Mouse (Mus musculus): ENCODE data around the gene Man1c1. TPM values are rescaled to one million over a fixed set of nuclear protein-coding genes. Genes with fewer than 3 reads are reported as not detected.
A peak's percentile ranks its signal among the peaks of the same experiment; 100 is the strongest.

The Man1c1 gene
- polyA plus RNA-seq, 1 experiment from 2014 or later: 1.9 TPM

DNA sequence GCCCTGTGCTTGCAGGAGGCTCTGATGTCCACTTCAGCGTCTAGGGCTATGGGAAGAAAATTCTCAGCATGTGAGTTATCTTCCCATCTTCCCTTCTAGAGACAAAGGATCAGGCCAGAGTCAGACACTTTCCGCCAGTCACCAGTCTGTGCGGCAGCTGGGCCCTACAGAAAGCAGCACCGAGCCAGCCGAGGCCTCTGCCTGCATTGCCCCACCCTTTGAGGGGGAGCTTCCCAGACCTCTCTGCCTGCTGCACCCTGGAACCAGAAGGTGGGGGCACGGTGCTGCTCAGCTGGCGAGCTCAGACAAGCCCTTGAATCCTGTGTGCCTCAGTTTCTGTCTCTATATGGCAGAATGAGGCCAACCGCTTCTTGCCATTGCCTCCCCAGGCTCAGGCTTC is 122.7 kb downstream of the Man1c1 start:
- Histone ChIP-seq H3K9me3 (replicated peaks; ENCODE audit: control insufficient read depth, low read length) (no peaks in the 10 kb centered on the region), H3K27ac (replicated peaks; ENCODE audit: low read depth, low read length) (no peak overlapping the region), H3K4me2 (ENCODE audit: low read depth, low read length) (no peak overlapping the region), H3K4me3 (ENCODE audit: low read depth, low read length) (no peak overlapping the region), H3K36me3 (replicated peaks; ENCODE audit: control insufficient read depth, insufficient read depth, low read depth, low read length) (no peaks in the 10 kb centered on the region), H3K9ac (replicated peaks; ENCODE audit: low read length) (0 out of 2 replicates have a peak overlapping the region, but pooled peaks have one; percentile 1), H3K4me1 (ENCODE audit: control insufficient read depth, insufficient read depth, low read length) (peaks cover 4% of the 10 kb centered on the region; the same call in 1 of the 2 replicates), H3K27me3 (ENCODE audit: control insufficient read depth, insufficient read depth, low read length) (no peaks in the 10 kb centered on the region)
- WGBS: 61% methylated on average over 8 of the region's 8 CpGs
- no peak for DNase-seq (ENCODE audit: low spot score)
- no peak for ATAC-seq (replicated peaks; ENCODE audit: insufficient number of reproducible peaks, low FRiP score, low TSS enrichment, low read depth)

DNA sequence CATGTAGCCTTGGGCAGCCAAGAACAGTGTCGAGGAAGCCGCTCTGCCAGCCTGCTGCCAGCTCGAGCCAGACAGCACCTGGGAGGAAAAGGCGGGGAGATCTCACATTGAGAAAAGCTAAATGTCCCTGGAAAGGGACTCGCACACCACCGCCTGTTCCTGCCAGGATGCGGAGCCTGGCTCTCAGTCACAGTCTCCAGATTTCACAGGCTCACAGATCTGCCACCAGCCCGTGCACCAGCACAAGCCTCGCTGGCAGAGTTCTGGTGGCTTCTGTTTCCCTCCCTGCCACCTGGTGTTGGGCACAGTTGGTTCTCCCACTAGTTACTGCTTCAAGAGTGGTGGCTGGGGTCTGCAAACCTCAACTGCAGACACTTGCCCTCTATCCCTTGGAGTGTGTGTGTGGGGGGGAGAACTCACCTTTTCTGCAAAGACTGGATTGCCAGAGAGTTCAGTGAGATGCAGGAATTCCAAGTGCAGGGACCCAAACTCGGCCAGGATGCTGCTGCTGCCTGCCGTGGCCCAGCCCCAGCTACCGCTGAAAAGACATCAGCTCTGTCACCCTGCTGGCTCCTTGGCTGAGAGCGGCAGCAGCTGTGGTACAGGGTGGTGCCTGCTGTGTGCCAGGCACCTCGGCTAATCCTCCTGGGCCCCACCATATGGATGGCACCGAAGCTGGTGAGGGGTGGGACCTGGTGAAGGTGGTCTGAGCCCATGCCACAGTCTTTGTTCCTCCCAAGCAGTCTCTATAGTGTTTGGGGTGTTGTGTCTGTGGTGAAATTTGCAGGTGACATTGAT is 123.5 kb downstream of the Man1c1 start:
- 73% methylated on average over 15 of the region's 15 CpGs for WGBS
- no peak overlapping the region for H3K4me3 ChIP-seq (ENCODE audit: low read depth, low read length)

DNA sequence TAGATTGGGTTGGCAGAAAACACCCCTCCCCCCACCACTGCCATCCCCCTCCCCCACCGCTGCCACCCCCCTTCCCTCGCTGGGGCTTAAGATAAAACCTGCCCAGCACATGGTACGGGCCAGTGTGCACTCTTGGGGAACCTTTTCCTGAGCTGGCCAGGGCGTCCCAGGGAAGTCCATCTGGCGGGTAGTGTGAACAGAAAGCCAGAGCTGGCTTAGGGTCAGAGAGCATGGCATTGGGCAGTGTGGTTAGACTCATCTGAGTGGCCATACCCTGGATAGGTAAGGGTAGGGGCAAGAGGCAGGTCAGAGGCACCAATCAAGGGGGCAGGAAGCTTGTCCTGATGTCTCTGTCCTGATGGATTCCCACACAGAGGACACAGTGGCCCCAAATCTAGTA is 124.5 kb downstream of the Man1c1 start:
- Histone ChIP-seq H3K4me3 (ENCODE audit: low read depth, low read length) (no peak overlapping the region), H3K27ac (replicated peaks; ENCODE audit: low read depth, low read length) (no peak overlapping the region), H3K4me2 (ENCODE audit: low read depth, low read length) (no peak overlapping the region), H3K27me3 (ENCODE audit: control insufficient read depth, insufficient read depth, low read length) (no peaks in the 10 kb centered on the region), H3K9ac (replicated peaks; ENCODE audit: low read length) (no peak overlapping the region), H3K36me3 (replicated peaks; ENCODE audit: control insufficient read depth, insufficient read depth, low read depth, low read length) (no peaks in the 10 kb centered on the region), H3K9me3 (replicated peaks; ENCODE audit: control insufficient read depth, low read length) (no peaks in the 10 kb centered on the region), H3K4me1 (ENCODE audit: control insufficient read depth, insufficient read depth, low read length) (peaks cover 4% of the 10 kb centered on the region; the same call in 1 of the 2 replicates)
- DNase-seq (ENCODE audit: low spot score) (no peak), ATAC-seq (replicated peaks; ENCODE audit: insufficient number of reproducible peaks, low FRiP score, low TSS enrichment, low read depth) (no peak)
- WGBS: 21% methylated on average over 5 of the region's 5 CpGs

More for the DNA sequence above, 123.5 kb downstream of the Man1c1 start:
- Histone ChIP-seq H3K27me3 (ENCODE audit: control insufficient read depth, insufficient read depth, low read length) (no peaks in the 10 kb centered on the region), H3K9ac (replicated peaks; ENCODE audit: low read length) (no peak overlapping the region), H3K27ac (replicated peaks; ENCODE audit: low read depth, low read length) (no peak overlapping the region), H3K36me3 (replicated peaks; ENCODE audit: control insufficient read depth, insufficient read depth, low read depth, low read length) (no peaks in the 10 kb centered on the region), H3K9me3 (replicated peaks; ENCODE audit: control insufficient read depth, low read length) (no peaks in the 10 kb centered on the region), H3K4me1 (ENCODE audit: control insufficient read depth, insufficient read depth, low read length) (peaks cover 4% of the 10 kb centered on the region; the same call in 1 of the 2 replicates), H3K4me2 (ENCODE audit: low read depth, low read length) (no peak overlapping the region)
- ATAC-seq (replicated peaks; ENCODE audit: insufficient number of reproducible peaks, low FRiP score, low TSS enrichment, low read depth): no peak
- no peak for DNase-seq (ENCODE audit: low spot score)

DNA sequence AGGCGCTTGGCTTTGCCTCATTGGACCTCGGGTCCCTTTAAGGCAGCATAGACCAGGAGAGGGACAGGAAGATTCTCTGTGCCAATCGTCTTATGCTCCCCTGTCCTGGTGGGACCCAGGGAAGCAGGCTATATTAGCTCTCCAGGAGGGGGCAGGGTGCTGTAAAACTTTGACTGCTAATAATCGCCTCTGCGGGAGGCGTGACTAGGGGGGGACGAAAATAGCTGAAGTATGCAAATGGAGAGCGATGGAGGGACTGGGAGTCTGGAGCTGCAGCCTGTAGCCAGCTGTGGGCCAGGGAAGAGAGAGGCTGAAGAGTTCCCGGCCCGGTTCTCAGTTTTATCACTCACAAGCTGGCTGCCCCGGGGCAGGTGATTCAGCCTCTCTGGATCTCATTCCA is 124.9 kb downstream of the Man1c1 start:
- DNase-seq (ENCODE audit: low spot score) (peak; percentile 27), ATAC-seq (replicated peaks; ENCODE audit: insufficient number of reproducible peaks, low FRiP score, low TSS enrichment, low read depth) (no peak)
- 18% methylated on average over 11 of the region's 11 CpGs for WGBS
- no peaks in the 10 kb centered on the region for H3K36me3 ChIP-seq (replicated peaks; ENCODE audit: control insufficient read depth, insufficient read depth, low read depth, low read length)
- no peaks in the 10 kb centered on the region for H3K27me3 ChIP-seq (ENCODE audit: control insufficient read depth, insufficient read depth, low read length)
- H3K27ac ChIP-seq (replicated peaks; ENCODE audit: low read depth, low read length): no peak overlapping the region
- no peak overlapping the region for H3K9ac ChIP-seq (replicated peaks; ENCODE audit: low read length)
- no peaks in the 10 kb centered on the region for H3K9me3 ChIP-seq (replicated peaks; ENCODE audit: control insufficient read depth, low read length)
- H3K4me3 ChIP-seq (ENCODE audit: low read depth, low read length): no peak overlapping the region
- peak overlapping the region; percentile 23 for H3K4me2 ChIP-seq (ENCODE audit: low read depth, low read length)
- peaks cover 4% of the 10 kb centered on the region; the same call in 1 of the 2 replicates for H3K4me1 ChIP-seq (ENCODE audit: control insufficient read depth, insufficient read depth, low read length)

DNA sequence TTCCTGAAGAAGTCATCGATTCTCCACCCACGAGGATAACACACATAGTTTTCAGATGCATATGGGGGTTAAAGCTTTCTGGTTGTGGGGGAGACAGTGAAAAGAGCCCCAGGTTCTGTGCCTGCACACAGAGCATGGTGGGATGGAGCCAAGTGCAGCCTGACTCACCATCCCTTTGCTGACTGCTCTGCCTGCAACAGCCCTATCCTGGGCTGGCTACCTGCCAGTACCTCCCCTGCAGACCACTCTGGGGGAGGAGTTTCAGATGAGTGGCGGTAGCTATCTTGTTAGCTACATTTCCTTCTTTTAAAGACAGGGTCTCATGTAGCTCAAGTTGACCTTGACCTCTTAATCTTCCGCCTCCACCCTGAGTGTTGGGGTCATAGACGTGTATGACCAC is 125.7 kb downstream of the Man1c1 start:
- H3K9me3 ChIP-seq (replicated peaks; ENCODE audit: control insufficient read depth, low read length): no peaks in the 10 kb centered on the region
- H3K4me2 ChIP-seq (ENCODE audit: low read depth, low read length): no peak overlapping the region
- ATAC-seq (replicated peaks; ENCODE audit: insufficient number of reproducible peaks, low FRiP score, low TSS enrichment, low read depth) (no peak), DNase-seq (ENCODE audit: low spot score) (no peak)
- H3K27me3 ChIP-seq (ENCODE audit: control insufficient read depth, insufficient read depth, low read length): no peaks in the 10 kb centered on the region
- no peak overlapping the region for H3K9ac ChIP-seq (replicated peaks; ENCODE audit: low read length)
- peaks cover 4% of the 10 kb centered on the region; the same call in 1 of the 2 replicates for H3K4me1 ChIP-seq (ENCODE audit: control insufficient read depth, insufficient read depth, low read length)
- H3K4me3 ChIP-seq (ENCODE audit: low read depth, low read length): no peak overlapping the region
- H3K36me3 ChIP-seq (replicated peaks; ENCODE audit: control insufficient read depth, insufficient read depth, low read depth, low read length): no peaks in the 10 kb centered on the region
- no peak overlapping the region for H3K27ac ChIP-seq (replicated peaks; ENCODE audit: low read depth, low read length)
- 69% methylated on average over 5 of the region's 5 CpGs for WGBS

DNA sequence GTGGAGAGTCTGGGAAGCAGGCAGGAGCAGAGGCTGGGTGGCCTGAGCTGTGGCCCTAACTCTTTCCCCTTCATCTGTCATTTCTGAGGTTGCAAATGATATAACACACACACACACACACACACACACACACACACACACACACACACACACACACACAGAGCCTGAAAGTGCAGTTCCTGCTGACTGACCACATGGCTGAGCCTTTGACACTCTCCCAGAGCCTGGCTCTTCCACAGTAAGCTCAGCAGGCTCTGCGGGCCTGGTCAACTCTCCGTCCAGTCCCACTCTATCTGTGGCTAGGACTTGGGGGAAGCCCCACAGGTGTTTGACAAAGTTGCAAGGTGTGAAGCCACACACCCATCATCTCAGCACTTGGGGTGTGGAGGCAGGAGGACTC is 126.8 kb downstream of the Man1c1 start:
- no peak overlapping the region for H3K27ac ChIP-seq (replicated peaks; ENCODE audit: low read depth, low read length)
- no peak overlapping the region for H3K9ac ChIP-seq (replicated peaks; ENCODE audit: low read length)
- H3K36me3 ChIP-seq (replicated peaks; ENCODE audit: control insufficient read depth, insufficient read depth, low read depth, low read length): no peaks in the 10 kb centered on the region
- ATAC-seq (replicated peaks; ENCODE audit: insufficient number of reproducible peaks, low FRiP score, low TSS enrichment, low read depth) (no peak), DNase-seq (ENCODE audit: low spot score) (no peak)
- no peaks in the 10 kb centered on the region for H3K27me3 ChIP-seq (ENCODE audit: control insufficient read depth, insufficient read depth, low read length)
- peaks cover 4% of the 10 kb centered on the region; the same call in 1 of the 2 replicates for H3K4me1 ChIP-seq (ENCODE audit: control insufficient read depth, insufficient read depth, low read length)
- no peaks in the 10 kb centered on the region for H3K9me3 ChIP-seq (replicated peaks; ENCODE audit: control insufficient read depth, low read length)
- no peak overlapping the region for H3K4me2 ChIP-seq (ENCODE audit: low read depth, low read length)
- H3K4me3 ChIP-seq (ENCODE audit: low read depth, low read length): no peak overlapping the region
- 86% methylated on average over 2 of the region's 2 CpGs for WGBS

DNA sequence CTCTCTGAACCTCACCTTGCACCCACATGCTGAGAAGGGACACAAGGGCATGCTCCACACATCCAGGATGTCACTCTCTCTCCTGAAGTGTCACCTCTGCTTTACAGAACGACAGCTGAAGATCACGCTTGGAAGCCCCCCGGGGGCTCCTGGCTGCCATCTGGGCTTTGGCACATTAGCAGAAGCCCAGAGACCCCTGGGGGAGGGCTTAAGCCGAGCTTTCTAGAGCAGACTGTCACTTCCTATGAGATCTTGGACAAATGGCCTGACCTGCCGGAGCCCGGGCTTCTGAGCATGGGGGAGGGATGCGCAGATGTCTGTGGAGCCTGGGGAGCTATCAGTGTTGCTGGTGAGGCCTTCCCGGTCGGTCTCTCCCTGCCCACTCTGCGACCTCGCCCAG is 128.6 kb downstream of the Man1c1 start:
- H3K9me3 ChIP-seq (replicated peaks; ENCODE audit: control insufficient read depth, low read length): no peaks in the 10 kb centered on the region
- H3K4me1 ChIP-seq (ENCODE audit: control insufficient read depth, insufficient read depth, low read length): peaks cover 4% of the 10 kb centered on the region; the same call in 1 of the 2 replicates
- H3K4me3 ChIP-seq (ENCODE audit: low read depth, low read length): no peak overlapping the region
- no peak overlapping the region for H3K4me2 ChIP-seq (ENCODE audit: low read depth, low read length)
- H3K36me3 ChIP-seq (replicated peaks; ENCODE audit: control insufficient read depth, insufficient read depth, low read depth, low read length): no peaks in the 10 kb centered on the region
- H3K27ac ChIP-seq (replicated peaks; ENCODE audit: low read depth, low read length): no peak overlapping the region
- ATAC-seq (replicated peaks; ENCODE audit: insufficient number of reproducible peaks, low FRiP score, low TSS enrichment, low read depth) (no peak), DNase-seq (ENCODE audit: low spot score) (no peak)
- 48% methylated on average over 11 of the region's 11 CpGs for WGBS
- H3K27me3 ChIP-seq (ENCODE audit: control insufficient read depth, insufficient read depth, low read length): no peaks in the 10 kb centered on the region
- no peak overlapping the region for H3K9ac ChIP-seq (replicated peaks; ENCODE audit: low read length)

DNA sequence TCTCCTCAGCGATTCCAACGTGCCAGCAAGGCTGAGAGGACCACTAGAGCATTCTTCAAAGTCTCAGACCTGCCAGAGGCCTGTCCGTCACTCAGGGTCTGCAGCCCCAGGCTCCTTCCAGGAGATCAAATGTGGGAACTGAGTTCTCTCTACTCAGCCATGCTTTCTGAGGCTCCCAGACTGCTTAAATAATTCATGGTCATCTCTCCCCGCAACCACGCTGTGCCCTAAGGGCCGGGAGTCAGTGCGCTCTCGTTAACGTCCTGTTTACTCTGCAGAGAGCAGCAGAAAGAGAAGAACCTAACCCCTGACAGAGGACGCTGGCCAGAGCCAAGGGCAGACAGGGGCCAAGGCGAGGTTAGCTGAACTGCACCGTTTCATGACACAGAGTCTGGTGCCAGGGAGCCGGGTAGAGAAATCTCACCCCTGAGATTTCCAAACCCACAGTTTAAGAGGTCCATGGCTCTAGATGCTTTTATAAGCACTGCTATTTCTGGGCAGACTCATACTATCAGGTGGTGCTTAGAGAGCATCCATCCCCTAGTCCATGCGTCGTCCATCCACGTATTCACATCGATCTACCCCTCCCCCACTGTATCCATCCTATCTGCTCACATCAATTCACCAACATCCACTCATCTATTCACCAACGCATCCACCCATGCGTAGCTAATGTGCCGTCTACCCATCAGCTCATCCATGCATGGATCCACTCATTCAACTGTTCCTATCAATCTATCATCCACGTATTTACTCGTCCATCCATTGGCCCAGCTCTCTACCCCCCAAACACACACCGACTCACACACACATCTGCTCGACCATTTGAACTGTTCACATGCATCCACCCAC is 131.4 kb downstream of the Man1c1 start:
- Histone ChIP-seq H3K4me2 (ENCODE audit: low read depth, low read length) (no peak overlapping the region), H3K4me1 (ENCODE audit: control insufficient read depth, insufficient read depth, low read length) (no peaks in the 10 kb centered on the region), H3K27me3 (ENCODE audit: control insufficient read depth, insufficient read depth, low read length) (no peaks in the 10 kb centered on the region), H3K36me3 (replicated peaks; ENCODE audit: control insufficient read depth, insufficient read depth, low read depth, low read length) (no peaks in the 10 kb centered on the region), H3K4me3 (ENCODE audit: low read depth, low read length) (no peak overlapping the region), H3K9ac (replicated peaks; ENCODE audit: low read length) (no peak overlapping the region), H3K9me3 (replicated peaks; ENCODE audit: control insufficient read depth, low read length) (no peaks in the 10 kb centered on the region), H3K27ac (replicated peaks; ENCODE audit: low read depth, low read length) (no peak overlapping the region)
- WGBS: 81% methylated on average over 24 of the region's 24 CpGs
- no peak for ATAC-seq (replicated peaks; ENCODE audit: insufficient number of reproducible peaks, low FRiP score, low TSS enrichment, low read depth)
- DNase-seq (ENCODE audit: low spot score): no peak

Data from embryonic facial prominence, embryonic 11.5 days (tissue).